ENCODE assay signal across 8 mouse cellular contexts in the genomic region with DNA sequence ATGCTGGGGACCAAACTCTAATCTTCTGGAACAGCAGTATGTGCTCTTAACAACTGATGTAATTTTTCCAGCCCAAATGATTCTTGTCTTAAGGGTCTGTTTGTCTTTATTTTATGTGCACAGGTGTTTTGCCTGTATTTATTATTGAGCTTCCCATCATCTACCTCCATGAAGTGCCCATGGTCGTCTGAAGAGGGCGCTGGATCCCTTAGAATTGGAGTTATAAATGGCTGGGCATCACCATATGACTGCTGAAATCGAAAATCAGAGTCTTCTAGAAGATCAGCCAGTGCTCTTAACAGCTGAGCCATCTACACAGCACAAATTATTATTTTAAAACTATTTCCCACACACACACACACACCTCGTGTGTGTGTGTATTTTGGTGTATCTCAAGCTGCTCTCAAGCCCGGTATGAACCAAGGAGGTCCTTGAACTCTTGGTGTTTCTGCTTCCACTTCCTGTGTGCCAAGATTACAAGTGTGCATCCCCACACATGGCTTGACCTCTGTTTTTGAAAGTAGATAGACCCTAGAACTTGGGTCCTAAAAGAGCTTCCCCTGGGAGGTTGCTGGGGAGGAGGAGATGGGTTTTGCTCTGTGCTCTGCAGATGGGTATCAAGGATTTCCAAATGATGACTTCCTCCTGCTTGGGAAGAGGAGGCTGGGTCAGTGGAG. TPM values are rescaled to one million over a fixed set of nuclear protein-coding genes. Genes with fewer than 3 reads are reported as not detected.
DNase-seq lines count a peak whose midpoint lies in the region; ATAC-seq and TF ChIP-seq lines count a peak whose summit lies in the region.

No protein-coding gene starts in this region.

- peaks cover 7% of the 10 kb centered on the region; the same call in 1 of the 2 replicates for H3K27me3 ChIP-seq in intestine, postnatal 0 days (replicated peaks; ENCODE audit: control insufficient read depth, insufficient read depth, low read length)
- peaks cover 7% of the 10 kb centered on the region for H3K27me3 ChIP-seq in intestine, embryonic 16.5 days (replicated peaks; ENCODE audit: control insufficient read depth, insufficient read depth, low read length)
- peaks cover 14% of the 10 kb centered on the region for H3K27me3 ChIP-seq in neural tube, embryonic 15.5 days (replicated peaks)

- no peak overlapping the region for H3K27ac ChIP-seq in intestine, postnatal 0 days (ENCODE audit: low read depth, low read length)
- no peak overlapping the region for H3K27ac ChIP-seq in intestine, embryonic 16.5 days (ENCODE audit: low read length)
- H3K27ac ChIP-seq in neural tube, embryonic 15.5 days (replicated peaks) = no peak overlapping the region

- no peaks in the 10 kb centered on the region for H3K9me3 ChIP-seq in intestine, postnatal 0 days (ENCODE audit: control insufficient read depth)
- peaks cover 5% of the 10 kb centered on the region for H3K9me3 ChIP-seq in intestine, embryonic 16.5 days (ENCODE audit: control insufficient read depth, low read length)
- no peaks in the 10 kb centered on the region for H3K9me3 ChIP-seq in neural tube, embryonic 15.5 days (replicated peaks)

- peak; percentile 73 for DNase-seq in CD4-positive helper T cell, adult 2 months (ENCODE audit: low read depth, low spot score)
- DNase-seq in R1 (ENCODE audit: low read depth, low spot score) = peak; percentile 57
- peak; percentile 80 for DNase-seq in layer of hippocampus, adult 11-12 months (ENCODE audit: low spot score)
- peak; percentile 29 for DNase-seq in right cerebral cortex, postnatal 25 days
- DNase-seq in urinary bladder, adult 18-20 months (ENCODE audit: low spot score in 2 of 2) = no peak

- H3K4me3 ChIP-seq in intestine, postnatal 0 days (ENCODE audit: low read depth, low read length) = no peak overlapping the region
- no peak overlapping the region for H3K4me3 ChIP-seq in intestine, embryonic 16.5 days (ENCODE audit: low read length)
- H3K4me3 ChIP-seq in neural tube, embryonic 15.5 days (replicated peaks) = no peak overlapping the region

- 26% methylated on average over 5 of the region's 5 CpGs for WGBS in intestine, postnatal 0 days
- 31% methylated on average over 5 of the region's 5 CpGs for WGBS in intestine, embryonic 16.5 days
- 32% methylated on average over 5 of the region's 5 CpGs for WGBS in neural tube, embryonic 15.5 days

- peak; percentile 69 for TF ChIP-seq CTCF in intestine, postnatal 0 days (IDR thresholded peaks at IDR 0.05; ENCODE audit: low read depth)

- no peaks in the 10 kb centered on the region for H3K4me1 ChIP-seq in intestine, postnatal 0 days (replicated peaks; ENCODE audit: control insufficient read depth, insufficient read depth, low read length)
- H3K4me1 ChIP-seq in intestine, embryonic 16.5 days (ENCODE audit: control insufficient read depth, insufficient read depth, low read length) = peaks cover 1% of the 10 kb centered on the region; the same call in 1 of the 2 replicates
- peaks cover 16% of the 10 kb centered on the region for H3K4me1 ChIP-seq in neural tube, embryonic 15.5 days

- ATAC-seq in intestine, postnatal 0 days = no peak
- ATAC-seq in intestine, embryonic 16.5 days = no peak
- no peak for ATAC-seq in neural tube, embryonic 15.5 days (ENCODE audit: low FRiP score)

- no peaks in the 10 kb centered on the region for H3K36me3 ChIP-seq in intestine, postnatal 0 days (ENCODE audit: control insufficient read depth, insufficient read depth)
- H3K36me3 ChIP-seq in intestine, embryonic 16.5 days (ENCODE audit: control insufficient read depth, insufficient read depth, low read length) = no peaks in the 10 kb centered on the region
- H3K36me3 ChIP-seq in neural tube, embryonic 15.5 days = no peaks in the 10 kb centered on the region

- no peak overlapping the region for H3K4me2 ChIP-seq in intestine, postnatal 0 days (replicated peaks; ENCODE audit: low read depth)
- H3K4me2 ChIP-seq in intestine, embryonic 16.5 days (ENCODE audit: low read depth, low read length) = no peak overlapping the region
- no peak overlapping the region for H3K4me2 ChIP-seq in neural tube, embryonic 15.5 days

- no peak overlapping the region for H3K9ac ChIP-seq in intestine, postnatal 0 days (ENCODE audit: low read depth, low read length)
- no peak overlapping the region for H3K9ac ChIP-seq in intestine, embryonic 16.5 days (ENCODE audit: low read depth, low read length)
- H3K9ac ChIP-seq in neural tube, embryonic 15.5 days (replicated peaks) = no peak overlapping the region

RNA-seq across cellular contexts. Expression of gene Zfp541, which starts 5.0 kb away (rescaled TPM):
- 0.14 TPM in 1 of 2 replicates, not detected in the other for polyA plus RNA-seq in intestine, postnatal 0 days (2015; fragmentation: Nextera tagmentation; extraction: Ambion mirVana)
- polyA plus RNA-seq in intestine, embryonic 16.5 days (2015; fragmentation: Nextera tagmentation; extraction: Ambion mirVana) = 0.07 and 0.21 TPM in 2 replicates
- polyA plus RNA-seq in neural tube, embryonic 15.5 days (2015; fragmentation: Nextera tagmentation; extraction: Ambion mirVana) = 0.15 and 0.17 TPM in 2 replicates

RNA-seq across cellular contexts. Expression of gene Bicra, which starts 8.9 kb away (rescaled TPM):
- 1.6 and 1.7 TPM in 2 replicates for polyA plus RNA-seq in intestine, postnatal 0 days (2015; fragmentation: Nextera tagmentation; extraction: Ambion mirVana)
- polyA plus RNA-seq in intestine, embryonic 16.5 days (2015; fragmentation: Nextera tagmentation; extraction: Ambion mirVana) = 3.7 and 4.0 TPM in 2 replicates
- 6.6 and 7.3 TPM in 2 replicates for polyA plus RNA-seq in neural tube, embryonic 15.5 days (2015; fragmentation: Nextera tagmentation; extraction: Ambion mirVana)

RNA-seq across cellular contexts. Expression of gene Napa, which starts 41.7 kb away (rescaled TPM):
- polyA plus RNA-seq in intestine, postnatal 0 days (2015; fragmentation: Nextera tagmentation; extraction: Ambion mirVana) = 201 and 204 TPM in 2 replicates
- polyA plus RNA-seq in intestine, embryonic 16.5 days (2015; fragmentation: Nextera tagmentation; extraction: Ambion mirVana) = 211 and 233 TPM in 2 replicates
- polyA plus RNA-seq in neural tube, embryonic 15.5 days (2015; fragmentation: Nextera tagmentation; extraction: Ambion mirVana) = 236 and 238 TPM in 2 replicates

Comparison
In these comparisons a context has a peak if more than half of its experiments do, and no peak if none do; other contexts are left out.
1. DNase-seq: peak in CD4-positive helper T cell, adult 2 months (single experiment), R1 (single experiment), layer of hippocampus, adult 11-12 months (single experiment) and right cerebral cortex, postnatal 25 days (single experiment); none in urinary bladder, adult 18-20 months (0 of 2).